26 mouse cellular contexts compared by ENCODE assay signal in genomic region chr4:117321011-117321410, GRCm38 (mm10).
DNase-seq lines count a peak whose midpoint lies in the region; ATAC-seq lines count a peak whose summit lies in the region.
"Had no signal": no experiment of that assay in that cellular context is flagged by ENCODE, and none has a peak within 500 bp of the region (broad histone marks: within the 10 kb centered on the region; RNA-seq: fewer than 3 reads in every experiment).

No protein-coding gene starts in this region.

- H3K4me1 ChIP-seq in liver, embryonic 13.5 days (replicated peaks), result peaks cover 10% of the 10 kb centered on the region
- no peaks in the 10 kb centered on the region for H3K4me1 ChIP-seq in liver, embryonic 16.5 days (ENCODE audit: control insufficient read depth, low read depth, low read length)
- peaks cover 20% of the 10 kb centered on the region; the same call in 1 of the 2 replicates for H3K4me1 ChIP-seq in liver, embryonic 12.5 days

- ATAC-seq in liver, embryonic 13.5 days (ENCODE audit: low read depth), result peak; percentile 48; the same call in 1 of the 2 replicates
- ATAC-seq in liver, embryonic 16.5 days (ENCODE audit: low read depth), result 0 out of 2 replicates have a peak, but pooled peaks have one; percentile 32
- ATAC-seq in liver, embryonic 12.5 days, result no peak; the same call in 1 of the 2 replicates
- ATAC-seq in common myeloid progenitor, adult 5-6 weeks (replicated peaks; ENCODE audit: low read depth, poor library complexity, severe bottlenecking), result peak; percentile 30; the same call in 1 of the 2 replicates
- peak; percentile 50 for ATAC-seq in megakaryocyte-erythroid progenitor cell, adult 5-6 weeks (replicated peaks; ENCODE audit: low FRiP score, low TSS enrichment, poor library complexity, severe bottlenecking)
- ATAC-seq: CD4-positive, CD25-positive, alpha-beta regulatory T cell, adult 4 months; forebrain, embryonic 13.5 days; forebrain, embryonic 15.5 days; forebrain, postnatal 0 days had no signal

- H3K27ac ChIP-seq in liver, embryonic 13.5 days, result no peak overlapping the region
- H3K27ac ChIP-seq in liver, embryonic 16.5 days (ENCODE audit: low read length), result no peak overlapping the region
- H3K27ac ChIP-seq in liver, embryonic 12.5 days, result no peak overlapping the region
- H3K27ac ChIP-seq: embryonic facial prominence, embryonic 10.5 days; embryonic facial prominence, embryonic 12.5 days; forebrain, embryonic 13.5 days; forebrain, embryonic 15.5 days had no signal

- H3K36me3 ChIP-seq in liver, embryonic 13.5 days, result no peaks in the 10 kb centered on the region
- no peaks in the 10 kb centered on the region for H3K36me3 ChIP-seq in liver, embryonic 16.5 days (ENCODE audit: control insufficient read depth, insufficient read depth)
- no peaks in the 10 kb centered on the region for H3K36me3 ChIP-seq in liver, embryonic 12.5 days
- H3K36me3 ChIP-seq: embryonic facial prominence, embryonic 10.5 days; embryonic facial prominence, embryonic 12.5 days; forebrain, embryonic 15.5 days; G1E had no signal

- DNase-seq in liver, embryonic 13.5 days, result no peak
- no peak for DNase-seq in liver
- no peak for DNase-seq in MN1 (ENCODE audit: low spot score)
- DNase-seq in thymus, adult 18-20 months, result no peak
- DNase-seq: adrenal gland, adult 2 months; adrenal gland, postnatal 10 days; adrenal gland, postnatal 25 days; B cell, adult 2 months; cerebellum, adult 11 months; cerebellum, adult 18-20 months; cerebellum, adult 8-10 months; cerebellum, adult 9-11 months; cerebellum, postnatal 14 days; cerebellum, postnatal 36 days; forebrain, postnatal 0 days had no signal

- H3K4me3 ChIP-seq in liver, embryonic 13.5 days (replicated peaks), result no peak overlapping the region
- no peak overlapping the region for H3K4me3 ChIP-seq in liver, embryonic 16.5 days (ENCODE audit: low read depth, low read length)
- no peak overlapping the region for H3K4me3 ChIP-seq in liver, embryonic 12.5 days
- H3K4me3 ChIP-seq: embryonic facial prominence, embryonic 10.5 days; embryonic facial prominence, embryonic 12.5 days; forebrain, embryonic 13.5 days; forebrain, embryonic 15.5 days had no signal

- H3K9me3 ChIP-seq in liver, embryonic 13.5 days (replicated peaks), result no peaks in the 10 kb centered on the region
- H3K9me3 ChIP-seq in liver, embryonic 16.5 days (replicated peaks; ENCODE audit: control insufficient read depth, low read length), result no peaks in the 10 kb centered on the region
- H3K9me3 ChIP-seq in liver, embryonic 12.5 days (replicated peaks), result no peaks in the 10 kb centered on the region
- H3K9me3 ChIP-seq: embryonic facial prominence, embryonic 10.5 days; embryonic facial prominence, embryonic 12.5 days; forebrain, embryonic 13.5 days; forebrain, embryonic 15.5 days; G1E had no signal

- H3K9ac ChIP-seq in liver, embryonic 13.5 days, result no peak overlapping the region
- no peak overlapping the region for H3K9ac ChIP-seq in liver, embryonic 16.5 days (ENCODE audit: low read depth, low read length)
- no peak overlapping the region for H3K9ac ChIP-seq in liver, embryonic 12.5 days
- H3K9ac ChIP-seq: embryonic facial prominence, embryonic 12.5 days; forebrain, embryonic 13.5 days; forebrain, embryonic 15.5 days; forebrain, postnatal 0 days had no signal

- WGBS in liver, embryonic 13.5 days (ENCODE audit: insufficient replicate concordance), result 24% methylated on average over 5 of the region's 5 CpGs
- WGBS in liver, embryonic 16.5 days (ENCODE audit: insufficient replicate concordance), result 27% methylated on average over 5 of the region's 5 CpGs
- 32% methylated on average over 5 of the region's 5 CpGs for WGBS in liver, embryonic 12.5 days (ENCODE audit: insufficient replicate concordance)

- no peak overlapping the region for H3K4me2 ChIP-seq in liver, embryonic 13.5 days
- no peak overlapping the region for H3K4me2 ChIP-seq in liver, embryonic 16.5 days (ENCODE audit: low read depth, low read length)
- no peak overlapping the region for H3K4me2 ChIP-seq in liver, embryonic 12.5 days
- H3K4me2 ChIP-seq: embryonic facial prominence, embryonic 12.5 days; forebrain, embryonic 13.5 days; forebrain, embryonic 15.5 days had no signal

- H3K27me3 ChIP-seq in liver, embryonic 13.5 days, result peaks cover 75% of the 10 kb centered on the region
- H3K27me3 ChIP-seq in liver, embryonic 16.5 days (ENCODE audit: control insufficient read depth, insufficient read depth, low read depth, low read length), result peaks cover 24% of the 10 kb centered on the region
- peaks cover 90% of the 10 kb centered on the region for H3K27me3 ChIP-seq in liver, embryonic 12.5 days (replicated peaks)
- H3K27me3 ChIP-seq: CH12.LX had no signal
